Mouse (Mus musculus) C2C12 (cell line): Measurements from ENCODE around the gene Gm49383.
"Not testable (repeated sequence)": the region's sequence is repeated elsewhere in the genome, so short reads cannot be mapped to it uniquely, and the experiment has no call there.

ENCODE experiments used
- CEBPB ChIP-seq: IDR thresholded peaks from one replicate; pipeline ENCODE4 v1.6.1; 2011; ENCODE audit warnings: low read depth, mild to moderate bottlenecking, control low read depth, moderate library complexity
- CTCF ChIP-seq: IDR thresholded peaks from one replicate; pipeline ENCODE4 v1.5.1; 2011; ENCODE audit not compliant: control insufficient read depth, insufficient read depth, insufficient read length
- FOSL1 ChIP-seq: IDR thresholded peaks from one replicate; pipeline ENCODE4 v1.8.0; 2011; ENCODE audit warnings: mild to moderate bottlenecking, low read length; ENCODE audit not compliant: poor library complexity, insufficient read depth, severe bottlenecking
- MAX ChIP-seq: IDR thresholded peaks from one replicate; pipeline ENCODE4 v1.6.1; 2011; ENCODE audit warnings: mild to moderate bottlenecking, control low read depth
- MYOD1 ChIP-seq: IDR thresholded peaks from one replicate; pipeline ENCODE4 v1.6.1; 2011; ENCODE audit warnings: low read depth; ENCODE audit not compliant: control insufficient read depth, insufficient read length
- USF1 ChIP-seq: IDR thresholded peaks from one replicate; pipeline ENCODE4 v1.6.1; 2011; ENCODE audit warnings: low read depth, mild to moderate bottlenecking, control low read depth, moderate library complexity

DNA sequence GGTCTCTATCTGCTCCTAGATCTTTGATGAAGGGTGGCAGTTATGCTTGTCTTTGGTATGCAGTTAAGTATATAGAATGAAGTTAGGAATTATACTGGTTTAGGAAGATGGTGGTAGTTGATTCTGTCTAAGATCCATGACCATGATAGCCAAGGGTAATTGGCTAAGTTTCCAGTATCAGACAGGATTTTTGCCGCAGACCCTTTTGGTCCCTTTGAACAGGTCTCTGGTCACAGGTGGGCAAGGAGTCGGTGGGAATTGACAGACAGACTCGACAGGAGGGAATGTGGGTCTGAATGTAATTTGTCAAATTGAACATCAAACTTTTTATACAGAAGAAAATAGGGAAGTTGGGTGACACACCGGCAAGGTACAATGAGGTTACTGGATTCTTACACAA, 33.3 kb downstream of the Gm49383 start:
- not testable (repeated sequence) for TF ChIP-seq CTCF, USF1, MAX, CEBPB, FOSL1, MYOD1
